Mouse (Mus musculus) heart, embryonic 15.5 days (tissue): Measurements from ENCODE around the gene Abi1. TPM values are rescaled to one million over a fixed set of nuclear protein-coding genes. Genes with fewer than 3 reads are reported as not detected.

ENCODE experiments used
- ATAC-seq: fragments of 200-750 bp; cut with Nextera tagmentation; replicated peaks from 2 replicates; pipeline ENCODE4 v1.8.0; 2017; ENCODE audit warnings: low read depth, moderate TSS enrichment; ENCODE audit not compliant: insufficient number of reproducible peaks, insufficient read depth, low FRiP score
- H3K27ac ChIP-seq: fragments of 300-500 bp; sonication (generic); 2 replicates; pipeline ENCODE4 v1.5.1; 2015; ENCODE audit warnings: mild to moderate bottlenecking, inconsistent platforms
- H3K27me3 ChIP-seq: fragments of 300-500 bp; sonication (generic); 2 replicates; pipeline ENCODE4 v1.6.1; 2015; ENCODE audit warnings: inconsistent platforms
- H3K36me3 ChIP-seq: fragments of 300-500 bp; sonication (generic); 2 replicates; pipeline ENCODE4 v1.6.1; 2015; ENCODE audit warnings: mild to moderate bottlenecking, inconsistent platforms
- H3K4me1 ChIP-seq: fragments of 300-500 bp; sonication (generic); replicated peaks from 2 replicates; pipeline ENCODE4 v1.6.1; 2015; ENCODE audit warnings: inconsistent platforms
- H3K4me2 ChIP-seq: fragments of 300-500 bp; sonication (generic); 2 replicates; pipeline ENCODE4 v1.6.1; 2015; ENCODE audit warnings: inconsistent platforms, mild to moderate bottlenecking, moderate library complexity
- H3K4me3 ChIP-seq: fragments of 300-500 bp; sonication (generic); 2 replicates; pipeline ENCODE4 v1.5.1; 2015; ENCODE audit warnings: mild to moderate bottlenecking, inconsistent platforms
- H3K9ac ChIP-seq: fragments of 300-500 bp; sonication (generic); 2 replicates; pipeline ENCODE4 v1.6.1; 2015; ENCODE audit warnings: mild to moderate bottlenecking, inconsistent platforms
- H3K9me3 ChIP-seq: fragments of 300-500 bp; sonication (generic); replicated peaks from 2 replicates; pipeline ENCODE4 v1.6.1; 2016; ENCODE audit warnings: inconsistent platforms
- WGBS: fragments of 180-500 bp; shearing (Covaris S2); methylation state at CpG from one replicate; pipeline ENCODE4 v1.1.7; 2015; ENCODE audit warnings: mixed read lengths; 5-methylcytosine and 5-hydroxymethylcytosine counted together
- polyA plus RNA-seq: library from polyadenylated mRNA; unstranded; fragments of >200 nt; fragmentation: Nextera tagmentation; extraction: Ambion mirVana; gene quantifications from 2 replicates; pipeline ENCODE4 v1.2.1, GENCODE M21; 2015

Abi1 gene
- polyA plus RNA-seq, 1 experiment from 2014 or later, result 25.2 TPM

DNA sequence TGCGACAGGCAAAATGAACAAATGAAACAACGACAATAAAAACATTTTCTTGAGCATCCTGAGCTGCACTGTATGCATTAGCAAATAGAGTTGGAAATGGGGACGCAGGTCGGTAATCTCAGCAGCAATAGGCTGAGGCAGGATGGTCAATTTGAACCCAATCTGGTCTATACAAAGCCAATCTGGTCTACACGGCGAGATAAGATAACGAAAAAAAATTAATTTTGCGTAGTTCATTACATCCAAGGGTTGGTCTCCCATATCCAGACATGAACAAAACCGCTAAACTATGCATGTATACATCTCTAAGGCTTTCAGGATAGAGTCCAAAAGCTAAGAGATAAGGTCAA is 145.1 kb downstream of the Abi1 start:
- no peak; the same call in 1 of the 2 replicates for ATAC-seq
- H3K9me3 ChIP-seq, result no peaks in the 10 kb centered on the region
- WGBS, result 23% methylated on average over 9 of the region's 9 CpGs

More for the DNA sequence above, 145.1 kb downstream of the Abi1 start:
- H3K4me3 ChIP-seq, result peak overlapping the region; percentile 90
- H3K27ac ChIP-seq, result peak overlapping the region; percentile 90
- no peaks in the 10 kb centered on the region for H3K36me3 ChIP-seq
- peak overlapping the region; percentile 67 for H3K4me2 ChIP-seq
- no peaks in the 10 kb centered on the region for H3K27me3 ChIP-seq
- H3K9ac ChIP-seq, result peak overlapping the region; percentile 77
- H3K4me1 ChIP-seq, result 0 out of 2 replicates have a peak, but pooled peaks cover 2% of the 10 kb centered on the region

Other genes with a start within 250 kb of the Abi1 start
- gene Pdss1, start 144.7 kb downstream of the Abi1 start, polyA plus RNA-seq, result 29.0 TPM in 2 replicates
- 25.8 and 31.5 TPM in 2 replicates for gene Acbd5, start 27.9 kb upstream of the Abi1 start, polyA plus RNA-seq
- 6.6 and 7.9 TPM in 2 replicates for gene Mastl, start 115.8 kb upstream of the Abi1 start, polyA plus RNA-seq
- 44.9 and 47.0 TPM in 2 replicates for gene Yme1l1, start 116.1 kb upstream of the Abi1 start, polyA plus RNA-seq
- not detected in 2 replicates for gene 4931423N10Rik, start 167.2 kb upstream of the Abi1 start, polyA plus RNA-seq